Mouse (Mus musculus) Patski (cell line): ENCODE measurements around the gene Uqcr11. TPM values are rescaled to one million over a fixed set of nuclear protein-coding genes. Genes with fewer than 3 reads are reported as not detected.

Experiments used
- ATAC-seq: fragments of 100-300 bp; one replicate; pipeline ENCODE4 v1.8.0; 2021
- CTCF ChIA-PET: fragments of 350-600 bp; sonication (Branson Sonifier 250); formaldehyde crosslinking; loops from one replicate; lab custom pipeline; 2022; ENCODE audit warnings: inconsistent platforms; lab: Charles Lee
- POLR2A ChIA-PET: fragments of 350-600 bp; sonication (Branson Sonifier 250); formaldehyde crosslinking; loops from one replicate; lab custom pipeline; 2022; ENCODE audit warnings: antibody characterized with exemption, inconsistent platforms; lab: Charles Lee
- DNase-seq: peaks from one replicate; pipeline ENCODE4 v3.0.0-alpha.2; 2011; ENCODE audit warnings: low read depth, low spot score
- H3K27me3 ChIP-seq: fragments of 371-371 bp; one replicate; pipeline ENCODE4 v1.5.1; 2021
- CTCF ChIP-seq: fragments of 100-300 bp; IDR thresholded peaks from one replicate; pipeline ENCODE4 v1.5.1; 2021
- in situ Hi-C: fragments of 300-500 bp; cut with MboI; formaldehyde crosslinking; loops from 3 replicates; pipeline ENCODE4 v1.11.1; 2018; ENCODE audit warnings: low pct_unique_long_range_greater_than_20kb, mixed read lengths
- polyA plus RNA-seq: library from polyadenylated mRNA; unstranded; gene quantifications from one replicate; pipeline ENCODE4 v1.2.3, GENCODE M21; 2021

The Uqcr11 gene
- polyA plus RNA-seq, 1 experiment from 2014 or later: 535 TPM

- H3K27me3 ChIP-seq: no peaks in the 10 kb centered on the region
- TF ChIP-seq CTCF: no peak
- in situ Hi-C loops: loop anchor here (25.0 kb wide), 1 partner anchor 255 kb away; the partner anchor contains the start of gene Mknk2
- no peak for ATAC-seq
- CTCF ChIA-PET: no interaction called here
- no peak for DNase-seq
- POLR2A ChIA-PET: interaction anchor here (0.8 to 1.4 kb wide), 3 partner anchors 26 to 130 kb away, joined by 4 to 7 read pairs (median 5); partner anchors contain the start of gene Uqcr11
These were observed 25.8 kb upstream of the Uqcr11 start for GRCm38 (mm10) chr10:80432387-80432785.

GRCm38 (mm10) chr10:80431570-80432386 is 25.1 kb upstream of the Uqcr11 start:
- no peak for TF ChIP-seq CTCF
- ATAC-seq (no peak), DNase-seq (no peak)
- in situ Hi-C loops: loop anchor here (25.0 kb wide), 1 partner anchor 256 kb away; the partner anchor contains the start of gene Mknk2
- ChIA-PET CTCF (no interaction called here), POLR2A (interaction anchor here (0.7 to 1.4 kb wide), 5 partner anchors 25 to 180 kb away, joined by 3 to 7 read pairs (median 4); partner anchors contain the start of gene Uqcr11)
- no peaks in the 10 kb centered on the region for H3K27me3 ChIP-seq

- ATAC-seq (no peak), DNase-seq (no peak)
- TF ChIP-seq CTCF: no peak
- ChIA-PET CTCF (interaction anchor here (0.6 kb wide), 1 partner anchor 51 kb away, joined by 3 read pairs; no protein-coding TSS in a partner anchor), POLR2A (interaction anchor here (1.3 kb wide), 1 partner anchor 26 kb away, joined by 3 read pairs; no protein-coding TSS in a partner anchor)
- no peaks in the 10 kb centered on the region for H3K27me3 ChIP-seq
- in situ Hi-C loops: loop anchor here (25.0 kb wide), 1 partner anchor 257 kb away; the partner anchor contains the start of gene Mknk2
These were observed 23.8 kb upstream of the Uqcr11 start for GRCm38 (mm10) chr10:80430375-80430980.

- ATAC-seq: no peak
- TF ChIP-seq CTCF: no peak
- ChIA-PET POLR2A (no interaction called here), CTCF (no interaction called here)
- in situ Hi-C loops: loop anchor here (25.0 kb wide), 1 partner anchor 258 kb away; the partner anchor contains the start of gene Mknk2
- no peak for DNase-seq
- H3K27me3 ChIP-seq: no peaks in the 10 kb centered on the region
These were observed 23.2 kb upstream of the Uqcr11 start for GRCm38 (mm10) chr10:80429800-80430199.

GRCm38 (mm10) chr10:80425041-80425440 is 18.4 kb upstream of the Uqcr11 start:
- ATAC-seq (no peak), DNase-seq (no peak)
- CTCF ChIA-PET: interaction anchor here (2.1 kb wide), 1 partner anchor 9 kb away, joined by 4 read pairs; no protein-coding TSS in a partner anchor
- in situ Hi-C loops: loop anchor here (25.0 kb wide), 1 partner anchor 262 kb away; the partner anchor contains the start of gene Mknk2
- no peaks in the 10 kb centered on the region for H3K27me3 ChIP-seq
- no peak for TF ChIP-seq CTCF
- POLR2A ChIA-PET: interaction anchor here (0.6 kb wide), 1 partner anchor 30 kb away, joined by 3 read pairs; no protein-coding TSS in a partner anchor

- ChIA-PET POLR2A (interaction anchor here (1.1 kb wide), 1 partner anchor 20 kb away, joined by 3 read pairs; no protein-coding TSS in a partner anchor), CTCF (interaction anchor here (1.0 to 1.4 kb wide), 4 partner anchors 15 to 156 kb away, joined by 3 read pairs; partner anchors contain the start of gene Rexo1)
- TF ChIP-seq CTCF: no peak
- DNase-seq (no peak), ATAC-seq (no peak)
- in situ Hi-C loops: no loop called here
- H3K27me3 ChIP-seq: no peaks in the 10 kb centered on the region
These were observed 16.9 kb upstream of the Uqcr11 start for GRCm38 (mm10) chr10:80423562-80423961.

GRCm38 (mm10) chr10:80421651-80422472 is 15.2 kb upstream of the Uqcr11 start:
- in situ Hi-C loops: no loop called here

GRCm38 (mm10) chr10:80421208-80421607 is 14.6 kb upstream of the Uqcr11 start:
- no peak for TF ChIP-seq CTCF
- in situ Hi-C loops: no loop called here
- no peaks in the 10 kb centered on the region for H3K27me3 ChIP-seq
- no peak for DNase-seq
- ChIA-PET POLR2A (no interaction called here), CTCF (interaction anchor here (0.9 kb wide), 1 partner anchor 20 kb away, joined by 3 read pairs; no protein-coding TSS in a partner anchor)
- ATAC-seq: no peak

More at GRCm38 (mm10) chr10:80421651-80422472, 15.2 kb upstream of the Uqcr11 start:
- POLR2A ChIA-PET: interaction anchor here (1.3 kb wide), 1 partner anchor 15 kb away, joined by 4 read pairs; the partner anchor contains the start of gene Uqcr11
- TF ChIP-seq CTCF: no peak
- no peak for ATAC-seq
- no peaks in the 10 kb centered on the region for H3K27me3 ChIP-seq
- DNase-seq: no peak
- CTCF ChIA-PET: interaction anchor here (0.9 kb wide), 1 partner anchor 21 kb away, joined by 3 read pairs; no protein-coding TSS in a partner anchor

GRCm38 (mm10) chr10:80420729-80421128 is 14.1 kb upstream of the Uqcr11 start:
- ChIA-PET POLR2A (no interaction called here), CTCF (no interaction called here)
- no peak for TF ChIP-seq CTCF
- no peak for ATAC-seq
- H3K27me3 ChIP-seq: no peaks in the 10 kb centered on the region
- DNase-seq: no peak
- in situ Hi-C loops: no loop called here
